Mouse (Mus musculus) midbrain, embryonic 10.5 days (tissue): ENCODE data around the gene Gm10491. TPM values are rescaled to one million over a fixed set of nuclear protein-coding genes. Genes with fewer than 3 reads are reported as not detected.

Experiments used
- DNase-seq: peaks from one replicate; pipeline ENCODE4 v3.0.0-alpha.2; 2017; ENCODE audit warnings: low spot score
- H3K27ac ChIP-seq: fragments of 300-500 bp; sonication (generic); replicated peaks from 2 replicates; pipeline ENCODE4 v1.5.1; 2016; ENCODE audit warnings: mild to moderate bottlenecking
- H3K27me3 ChIP-seq: fragments of 300-500 bp; sonication (generic); 2 replicates; pipeline ENCODE4 v1.6.1; 2016; ENCODE audit warnings: low read depth, mild to moderate bottlenecking; ENCODE audit not compliant: poor library complexity, severe bottlenecking
- H3K36me3 ChIP-seq: fragments of 300-500 bp; sonication (generic); 2 replicates; pipeline ENCODE4 v1.6.1; 2016; ENCODE audit warnings: mild to moderate bottlenecking, moderate library complexity
- H3K4me1 ChIP-seq: fragments of 300-500 bp; sonication (generic); 2 replicates; pipeline ENCODE4 v1.6.1; 2016
- H3K4me3 ChIP-seq: fragments of 300-500 bp; sonication (generic); 2 replicates; pipeline ENCODE4 v1.5.1; 2016; ENCODE audit warnings: mild to moderate bottlenecking, moderate library complexity
- H3K9me3 ChIP-seq: fragments of 300-500 bp; sonication (generic); replicated peaks from 2 replicates; pipeline ENCODE4 v1.6.1; 2016; ENCODE audit warnings: mild to moderate bottlenecking
- WGBS: fragments of 180-500 bp; shearing (Covaris S2); methylation state at CpG from one replicate; pipeline ENCODE4 v1.1.7; 2016; 5-methylcytosine and 5-hydroxymethylcytosine counted together
- polyA plus RNA-seq: library from polyadenylated mRNA; unstranded; fragments of >200 nt; fragmentation: Nextera tagmentation; extraction: Ambion mirVana; gene quantifications from 2 replicates; pipeline ENCODE4 v1.2.1, GENCODE M21; 2016

Gm10491 gene
- polyA plus RNA-seq = not detected in 2 replicates

- H3K4me1 ChIP-seq = no peaks in the 10 kb centered on the region
- WGBS = 89% methylated on average over 5 of the region's 5 CpGs
- no peak within 1 kb of the TSS for H3K27ac ChIP-seq
- H3K9me3 ChIP-seq = peaks cover 7% of the 10 kb centered on the region
- no peak within 1 kb of the TSS for H3K4me3 ChIP-seq
- no peak for DNase-seq
- H3K27me3 ChIP-seq = no peaks in the 10 kb centered on the region
- H3K36me3 ChIP-seq = peaks cover 36% of the 10 kb centered on the region
Observed at GRCm38 (mm10) chrX:7907735-7908134, at the start of gene Gm10491. Gene Gm10491, minus strand, starts transcription at chrX:7907835.

DNA sequence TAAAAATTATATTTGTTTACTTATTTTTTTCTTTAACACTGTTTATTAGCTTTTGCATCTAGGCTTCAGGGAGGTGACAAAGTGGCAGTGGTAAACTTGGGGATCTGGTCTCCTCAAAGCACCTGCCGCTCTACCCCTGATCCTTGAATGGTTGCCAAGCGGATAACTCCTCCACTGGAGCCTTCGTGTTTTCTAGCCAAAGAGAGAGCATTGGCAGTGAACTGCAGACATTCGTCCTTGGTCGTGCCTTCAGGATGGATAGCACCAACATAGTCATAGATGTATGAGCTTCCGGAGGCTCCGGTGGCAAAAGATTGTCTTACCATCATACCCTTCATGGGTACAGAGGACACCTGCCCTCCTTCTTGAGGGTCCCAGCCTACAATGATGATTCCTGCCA is 42.5 kb upstream of the Gm10491 start:
- H3K27ac ChIP-seq = no peak overlapping the region
- H3K9me3 ChIP-seq = peaks cover 9% of the 10 kb centered on the region; the same call in 1 of the 2 replicates
- H3K4me1 ChIP-seq = peaks cover 12% of the 10 kb centered on the region
- no peak for DNase-seq
- peaks cover 1% of the 10 kb centered on the region; the same call in 1 of the 2 replicates for H3K36me3 ChIP-seq
- no peaks in the 10 kb centered on the region for H3K27me3 ChIP-seq
- WGBS = 95% methylated on average over 7 of the region's 7 CpGs
- H3K4me3 ChIP-seq = no peak overlapping the region

- DNase-seq = peak; percentile 93
- 17% methylated on average over 38 of the region's 38 CpGs for WGBS
- peak overlapping the region; percentile 60 for H3K4me3 ChIP-seq
- H3K4me1 ChIP-seq = peaks cover 12% of the 10 kb centered on the region
- H3K9me3 ChIP-seq = peaks cover 12% of the 10 kb centered on the region; the same call in 1 of the 2 replicates
- H3K27ac ChIP-seq = peak overlapping the region; percentile 85
- no peaks in the 10 kb centered on the region for H3K27me3 ChIP-seq
- H3K36me3 ChIP-seq = peaks cover 21% of the 10 kb centered on the region
Observed at GRCm38 (mm10) chrX:7947900-7948492, 40.4 kb upstream of the Gm10491 start.

- H3K9me3 ChIP-seq = peaks cover 12% of the 10 kb centered on the region; the same call in 1 of the 2 replicates
- 25% methylated on average over 36 of the region's 37 CpGs for WGBS
- H3K4me1 ChIP-seq = peaks cover 12% of the 10 kb centered on the region
- H3K27me3 ChIP-seq = no peaks in the 10 kb centered on the region
- peak; percentile 31 for DNase-seq
- H3K27ac ChIP-seq = peak within 1 kb of the TSS; percentile 85
- H3K36me3 ChIP-seq = peaks cover 22% of the 10 kb centered on the region
- peak within 1 kb of the TSS; percentile 60 for H3K4me3 ChIP-seq
Observed at GRCm38 (mm10) chrX:7947108-7947899, 39.7 kb upstream of the Gm10491 start, which contains the start of gene Hdac6. Gene Hdac6, minus strand, starts transcription at chrX:7947889.

- H3K27me3 ChIP-seq = no peaks in the 10 kb centered on the region
- WGBS = 76% methylated on average over 8 of the region's 8 CpGs
Observed at GRCm38 (mm10) chrX:7945618-7946017, 38.0 kb upstream of the Gm10491 start.

DNA sequence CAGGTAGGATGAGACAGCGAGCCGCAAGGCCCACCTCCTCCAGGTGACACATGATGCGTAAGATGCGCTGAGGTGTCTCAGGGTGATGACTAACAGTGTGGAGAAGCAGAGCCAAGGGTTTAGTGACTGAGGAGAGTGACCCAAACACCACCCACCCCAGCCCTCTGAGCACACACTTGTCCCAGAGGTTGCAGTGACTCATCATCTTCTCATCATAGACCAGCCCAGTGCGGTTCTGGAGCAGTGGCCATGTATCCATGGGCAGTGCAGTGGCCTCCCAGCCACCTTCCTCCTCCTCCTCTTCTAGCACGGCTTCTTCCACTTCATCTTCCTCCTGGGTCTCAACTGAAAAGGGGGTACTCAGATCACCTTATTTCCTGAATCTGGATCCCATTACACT is 30.0 kb upstream of the Gm10491 start:
- no peak for DNase-seq
- H3K4me3 ChIP-seq = no peak overlapping the region
- 99% methylated on average over 6 of the region's 6 CpGs for WGBS
- H3K27ac ChIP-seq = no peak overlapping the region
- H3K27me3 ChIP-seq = no peaks in the 10 kb centered on the region
- H3K9me3 ChIP-seq = no peaks in the 10 kb centered on the region; the same call in 1 of the 2 replicates
- peaks cover 86% of the 10 kb centered on the region for H3K36me3 ChIP-seq
- H3K4me1 ChIP-seq = no peaks in the 10 kb centered on the region

More at GRCm38 (mm10) chrX:7945618-7946017, 38.0 kb upstream of the Gm10491 start:
- Histone ChIP-seq H3K4me1 (peaks cover 12% of the 10 kb centered on the region), H3K27ac (no peak overlapping the region), H3K9me3 (peaks cover 8% of the 10 kb centered on the region; the same call in 1 of the 2 replicates), H3K36me3 (peaks cover 36% of the 10 kb centered on the region), H3K4me3 (no peak overlapping the region)
- DNase-seq = no peak

- DNase-seq = no peak
- no peaks in the 10 kb centered on the region for H3K27me3 ChIP-seq
- H3K9me3 ChIP-seq = peaks cover 2% of the 10 kb centered on the region; the same call in 1 of the 2 replicates
- no peak overlapping the region for H3K27ac ChIP-seq
- 60% methylated on average over 11 of the region's 11 CpGs for WGBS
- H3K4me3 ChIP-seq = no peak overlapping the region
- peaks cover 89% of the 10 kb centered on the region for H3K36me3 ChIP-seq
- no peaks in the 10 kb centered on the region for H3K4me1 ChIP-seq
Observed at GRCm38 (mm10) chrX:7936874-7937273, 29.2 kb upstream of the Gm10491 start.

GRCm38 (mm10) chrX:7928270-7928790 is 20.7 kb upstream of the Gm10491 start, which contains the start of gene Eras:
Gene Eras, minus strand, starts transcription at chrX:7928607.
- H3K9me3 ChIP-seq = peaks cover 23% of the 10 kb centered on the region
- no peak for DNase-seq
- H3K4me1 ChIP-seq = peaks cover 14% of the 10 kb centered on the region
- WGBS = 14% methylated on average over 19 of the region's 19 CpGs
- peak within 1 kb of the TSS; percentile 20; the same call in 1 of the 2 replicates for H3K4me3 ChIP-seq
- H3K36me3 ChIP-seq = peaks cover 45% of the 10 kb centered on the region
- H3K27me3 ChIP-seq = peaks cover 63% of the 10 kb centered on the region
- no peak within 1 kb of the TSS for H3K27ac ChIP-seq

GRCm38 (mm10) chrX:7927116-7927515 is 19.5 kb upstream of the Gm10491 start:
- WGBS = 8% methylated on average over 10 of the region's 10 CpGs
- Histone ChIP-seq H3K27me3 (peaks cover 75% of the 10 kb centered on the region), H3K36me3 (peaks cover 33% of the 10 kb centered on the region)

GRCm38 (mm10) chrX:7926266-7926665 is 18.6 kb upstream of the Gm10491 start:
- Histone ChIP-seq H3K9me3 (peaks cover 29% of the 10 kb centered on the region), H3K36me3 (peaks cover 24% of the 10 kb centered on the region), H3K4me1 (peaks cover 32% of the 10 kb centered on the region), H3K27me3 (peaks cover 83% of the 10 kb centered on the region), H3K4me3 (no peak overlapping the region), H3K27ac (no peak overlapping the region)
- no peak for DNase-seq
- 76% methylated on average over 6 of the region's 6 CpGs for WGBS

More at GRCm38 (mm10) chrX:7927116-7927515, 19.5 kb upstream of the Gm10491 start:
- no peak overlapping the region for H3K27ac ChIP-seq
- peaks cover 32% of the 10 kb centered on the region for H3K9me3 ChIP-seq
- peak overlapping the region; percentile 20; the same call in 1 of the 2 replicates for H3K4me3 ChIP-seq
- peaks cover 27% of the 10 kb centered on the region for H3K4me1 ChIP-seq
- no peak for DNase-seq

GRCm38 (mm10) chrX:7922032-7922431 is 14.4 kb upstream of the Gm10491 start:
- H3K9me3 ChIP-seq = peaks cover 27% of the 10 kb centered on the region
- peaks cover 34% of the 10 kb centered on the region for H3K4me1 ChIP-seq
- 15% methylated on average over 47 of the region's 48 CpGs for WGBS
- H3K4me3 ChIP-seq = peak overlapping the region; percentile 49
- peak; percentile 41 for DNase-seq
- H3K27ac ChIP-seq = peak overlapping the region; percentile 67
- no peaks in the 10 kb centered on the region for H3K36me3 ChIP-seq
- peaks cover 74% of the 10 kb centered on the region for H3K27me3 ChIP-seq

- H3K27ac ChIP-seq = peak within 1 kb of the TSS; percentile 75
- H3K36me3 ChIP-seq = no peaks in the 10 kb centered on the region
- WGBS = 22% methylated on average over 40 of the region's 40 CpGs
- H3K27me3 ChIP-seq = peaks cover 53% of the 10 kb centered on the region
- peaks cover 34% of the 10 kb centered on the region for H3K4me1 ChIP-seq
- peak; percentile 75 for DNase-seq
- peaks cover 27% of the 10 kb centered on the region for H3K9me3 ChIP-seq
- peak within 1 kb of the TSS; percentile 54 for H3K4me3 ChIP-seq
Observed at GRCm38 (mm10) chrX:7919601-7920383, 12.2 kb upstream of the Gm10491 start, which contains the start of gene Pcsk1n. Gene Pcsk1n, plus strand, starts transcription at chrX:7919822.
